In genomic region chr7:81112686-81113360, GRCm38 (mm10) we compare ENCODE assay signal across 16 mouse cellular contexts. TPM values are rescaled to one million over a fixed set of nuclear protein-coding genes. Genes with fewer than 3 reads are reported as not detected.
DNase-seq lines count a peak whose midpoint lies in the region; ATAC-seq lines count a peak whose summit lies in the region.
"Had no signal": no experiment of that assay in that cellular context is flagged by ENCODE, and none has a peak within 500 bp of the region (broad histone marks: within the 10 kb centered on the region; RNA-seq: fewer than 3 reads in every experiment).

No protein-coding gene starts in this region.

- H3K4me1 ChIP-seq in kidney, embryonic 14.5 days (ENCODE audit: control insufficient read depth, insufficient read depth, low read length) = no peaks in the 10 kb centered on the region
- H3K4me1 ChIP-seq: forebrain, embryonic 13.5 days had no signal

- intact Hi-C loops in left cerebral cortex, postnatal 36 days (cut with DNase I) = no loop called here

- 36% methylated on average over 6 of the region's 6 CpGs for WGBS in kidney, embryonic 14.5 days

- H3K9ac ChIP-seq in kidney, embryonic 14.5 days (ENCODE audit: low read depth, low read length) = no peak overlapping the region
- H3K9ac ChIP-seq: embryonic facial prominence, embryonic 12.5 days; forebrain, embryonic 13.5 days; hindbrain, embryonic 15.5 days; limb, embryonic 13.5 days had no signal

- no peak overlapping the region for H3K27ac ChIP-seq in kidney, embryonic 14.5 days (ENCODE audit: low read depth, low read length)
- H3K27ac ChIP-seq: embryonic facial prominence, embryonic 12.5 days; forebrain, embryonic 13.5 days; hindbrain, embryonic 15.5 days; limb, embryonic 13.5 days had no signal

- H3K27me3 ChIP-seq in kidney, embryonic 14.5 days (ENCODE audit: control insufficient read depth, insufficient read depth, low read length) = no peaks in the 10 kb centered on the region
- H3K27me3 ChIP-seq: embryonic facial prominence, embryonic 12.5 days; forebrain, embryonic 13.5 days; hindbrain, embryonic 15.5 days had no signal

- no peak overlapping the region for H3K4me2 ChIP-seq in kidney, embryonic 14.5 days (replicated peaks; ENCODE audit: low read depth, low read length)
- H3K4me2 ChIP-seq: embryonic facial prominence, embryonic 12.5 days; forebrain, embryonic 13.5 days; hindbrain, embryonic 15.5 days; limb, embryonic 13.5 days had no signal

- H3K4me3 ChIP-seq in kidney, embryonic 14.5 days (ENCODE audit: low read length) = no peak overlapping the region
- H3K4me3 ChIP-seq: embryonic facial prominence, embryonic 12.5 days; forebrain, embryonic 13.5 days; hindbrain, embryonic 15.5 days; limb, embryonic 13.5 days had no signal

- ATAC-seq in kidney, embryonic 14.5 days (ENCODE audit: low FRiP score, low TSS enrichment) = no peak
- ATAC-seq in CD4-positive, CD25-positive, alpha-beta regulatory T cell, adult 4 months = no peak
- ATAC-seq: forebrain, embryonic 13.5 days had no signal

- peak; percentile 38 to 71 for DNase-seq in adrenal gland, adult (ENCODE audit: inconsistent age in 2 of 2, low spot score in 1 of 2)
- DNase-seq in adrenal gland, adult 8-10 months = no peak
- peak; percentile 76 for DNase-seq in kidney, adult 11 months
- DNase-seq in urinary bladder, postnatal 14 days (ENCODE audit: low spot score) = peak; percentile 28
- DNase-seq in urinary bladder, postnatal 36 days (ENCODE audit: low spot score in 2 of 2) = no peak
- DNase-seq in left cerebral cortex, postnatal 36 days (ENCODE audit: low spot score in 2 of 2) = no peak
- DNase-seq: cerebellum, postnatal 25 days had no signal

- no peaks in the 10 kb centered on the region for H3K9me3 ChIP-seq in kidney, embryonic 14.5 days (ENCODE audit: control insufficient read depth, low read length)
- H3K9me3 ChIP-seq: embryonic facial prominence, embryonic 12.5 days; forebrain, embryonic 13.5 days; hindbrain, embryonic 15.5 days; limb, embryonic 13.5 days had no signal

- H3K36me3 ChIP-seq in kidney, embryonic 14.5 days (ENCODE audit: control insufficient read depth, insufficient read depth, low read length) = no peaks in the 10 kb centered on the region
- H3K36me3 ChIP-seq: embryonic facial prominence, embryonic 12.5 days; hindbrain, embryonic 15.5 days; limb, embryonic 13.5 days had no signal

RNA-seq across cellular contexts. Expression of gene Slc28a1, which starts 1.8 kb away (rescaled TPM):
- not detected for total RNA-seq in adrenal gland, adult 8-10 months (2022)
- polyA plus RNA-seq in kidney, embryonic 14.5 days (2014; fragmentation: Nextera tagmentation; extraction: Ambion mirVana) = 0.41 TPM in 1 of 2 replicates, not detected in the other
- not detected for polyA plus RNA-seq in CD4-positive, CD25-positive, alpha-beta regulatory T cell, adult 4 months (2017; shearing (Covaris generic))
- total RNA-seq in left cerebral cortex, postnatal 36 days (2021) = under 1 TPM; 0.27 to 0.30 TPM
- total RNA-seq: granulocyte monocyte progenitor cell, adult 5-6 weeks; layer of hippocampus, postnatal 14 days; neutrophil, adult 5-6 weeks had no signal
- polyA plus RNA-seq: embryonic facial prominence, embryonic 12.5 days; forebrain, embryonic 13.5 days; hindbrain, embryonic 15.5 days had no signal

RNA-seq across cellular contexts. Expression of gene Alpk3, which starts 55.4 kb away (rescaled TPM):
- total RNA-seq in adrenal gland, adult 8-10 months (2022) = under 1 TPM; 0.12 to 0.24 (median 0.19) TPM
- polyA plus RNA-seq in kidney, embryonic 14.5 days (2014; fragmentation: Nextera tagmentation; extraction: Ambion mirVana) = 0.13 and 0.34 TPM in 2 replicates
- polyA plus RNA-seq in CD4-positive, CD25-positive, alpha-beta regulatory T cell, adult 4 months (2017; shearing (Covaris generic)) = under 1 TPM; 0.29 to 0.46 TPM
- total RNA-seq in left cerebral cortex, postnatal 36 days (2021) = under 1 TPM; 0.22 to 0.68 TPM
- polyA plus RNA-seq: forebrain, embryonic 13.5 days had no signal

Comparison
In these comparisons a context has a peak if more than half of its experiments do, and no peak if none do; other contexts are left out.
1. DNase-seq: peak in adrenal gland, adult (2 of 2), kidney, adult 11 months (single experiment) and urinary bladder, postnatal 14 days (single experiment); none in adrenal gland, adult 8-10 months (single experiment), urinary bladder, postnatal 36 days (0 of 2) and left cerebral cortex, postnatal 36 days (0 of 2).